Mouse (Mus musculus) cerebellum, adult 2 months (tissue): ENCODE measurements around the gene Gm49361.

Experiments used
- CTCF ChIP-seq: fragments of 200-500 bp; IDR thresholded peaks from 2 replicates; pipeline ENCODE4 v1.5.1; 2011; ENCODE audit warnings: low read depth, mild to moderate bottlenecking, control low read depth, low read length, moderate library complexity, borderline replicate concordance; ENCODE audit not compliant: insufficient read depth
- POLR2A ChIP-seq: fragments of 200-500 bp; IDR thresholded peaks from 2 replicates; pipeline ENCODE4 v1.6.1; 2011; ENCODE audit warnings: low read length, control low read depth, borderline replicate concordance; ENCODE audit not compliant: insufficient read depth

DNA sequence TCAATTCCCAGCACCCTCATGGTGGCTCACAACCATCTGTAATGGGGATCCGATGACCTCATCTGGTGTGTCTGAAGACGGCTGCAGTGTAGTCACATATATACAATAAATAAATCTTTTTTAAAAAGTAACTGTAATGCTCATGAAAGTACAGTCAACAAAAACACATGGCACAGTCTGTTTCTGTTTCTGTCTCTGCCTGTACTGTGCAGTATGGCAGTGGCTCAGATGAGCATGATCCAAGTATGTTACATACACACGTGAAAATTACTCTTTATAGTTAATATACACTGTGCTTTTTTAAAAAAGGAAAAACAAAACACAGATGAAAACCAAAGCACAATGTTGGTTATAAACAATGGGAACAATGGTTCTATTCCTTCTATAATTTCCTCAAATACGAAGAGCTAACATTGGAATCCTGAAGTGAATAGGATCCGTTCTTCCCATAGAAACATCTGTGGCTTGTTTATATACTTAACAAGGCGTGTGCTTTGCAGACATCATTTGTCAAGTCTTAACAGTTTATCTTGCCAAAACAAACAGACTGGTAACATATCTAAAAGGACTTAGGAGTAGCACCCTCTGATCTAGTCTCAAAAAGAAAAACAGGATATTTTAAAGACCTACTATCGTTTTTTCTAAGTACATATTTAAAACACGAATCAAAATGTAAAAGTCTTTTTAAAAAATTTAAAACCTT, 139.1 kb downstream of the Gm49361 start:
- TF ChIP-seq CTCF (no peak), POLR2A (no peak)
